Comparison of ENCODE assay signal across 34 mouse cellular contexts in genomic region chr2:118772158-118772874, GRCm38 (mm10). TPM values are rescaled to one million over a fixed set of nuclear protein-coding genes. Genes with fewer than 3 reads are reported as not detected.
DNase-seq lines count a peak whose midpoint lies in the region; ATAC-seq and TF ChIP-seq lines count a peak whose summit lies in the region.
"Had no signal": no experiment of that assay in that cellular context is flagged by ENCODE, and none has a peak within 500 bp of the region (broad histone marks: within the 10 kb centered on the region; RNA-seq: fewer than 3 reads in every experiment).

Gene Phgr1, plus strand, starts transcription at chr2:118772769.

- peak; percentile 93 for ATAC-seq in lung, postnatal 0 days
- peak; percentile 93 for ATAC-seq in intestine, embryonic 15.5 days
- peak; percentile 37 for ATAC-seq in megakaryocyte progenitor cell, adult 5-6 weeks (replicated peaks; ENCODE audit: poor library complexity)
- ATAC-seq in stomach, postnatal 0 days (ENCODE audit: low FRiP score, low TSS enrichment) = peak; percentile 92
- no peak for ATAC-seq in erythroid progenitor cell, adult 5-6 weeks (replicated peaks; ENCODE audit: low FRiP score, poor library complexity, severe bottlenecking)
- ATAC-seq: forebrain, embryonic 14.5 days; midbrain, embryonic 13.5 days had no signal

- H3K4me2 ChIP-seq in lung, postnatal 0 days (replicated peaks; ENCODE audit: low read depth, low read length) = no peak within 1 kb of the TSS
- H3K4me2 ChIP-seq in intestine, embryonic 15.5 days (replicated peaks) = peak within 1 kb of the TSS; percentile 41
- H3K4me2 ChIP-seq in stomach, postnatal 0 days (replicated peaks; ENCODE audit: low read depth) = 0 out of 2 replicates have a peak within 1 kb of the TSS, but pooled peaks have one; percentile 18
- H3K4me2 ChIP-seq: hindbrain, embryonic 15.5 days; limb, embryonic 12.5 days; liver, embryonic 11.5 days; midbrain, embryonic 13.5 days; neural tube, embryonic 12.5 days had no signal

- no peaks in the 10 kb centered on the region for H3K27me3 ChIP-seq in lung, postnatal 0 days (replicated peaks; ENCODE audit: insufficient read depth, low read length)
- no peaks in the 10 kb centered on the region for H3K27me3 ChIP-seq in intestine, embryonic 15.5 days (replicated peaks)
- no peaks in the 10 kb centered on the region for H3K27me3 ChIP-seq in stomach, postnatal 0 days (ENCODE audit: control insufficient read depth, insufficient read depth, low read length)
- H3K27me3 ChIP-seq: hindbrain, embryonic 15.5 days; limb, embryonic 12.5 days had no signal

- no peak within 1 kb of the TSS for H3K9ac ChIP-seq in lung, postnatal 0 days (replicated peaks; ENCODE audit: low read depth)
- H3K9ac ChIP-seq in intestine, embryonic 15.5 days = no peak within 1 kb of the TSS
- H3K9ac ChIP-seq in stomach, postnatal 0 days (ENCODE audit: low read length) = no peak within 1 kb of the TSS
- H3K9ac ChIP-seq: hindbrain, embryonic 15.5 days; limb, embryonic 12.5 days; midbrain, embryonic 13.5 days; neural tube, embryonic 12.5 days had no signal

- no peaks in the 10 kb centered on the region for H3K36me3 ChIP-seq in lung, postnatal 0 days (ENCODE audit: insufficient read depth, low read length)
- H3K36me3 ChIP-seq in intestine, embryonic 15.5 days = no peaks in the 10 kb centered on the region
- no peaks in the 10 kb centered on the region for H3K36me3 ChIP-seq in stomach, postnatal 0 days (ENCODE audit: control insufficient read depth, insufficient read depth, low read length)
- H3K36me3 ChIP-seq: G1E; hindbrain, embryonic 15.5 days; limb, embryonic 12.5 days; midbrain, embryonic 13.5 days; neural tube, embryonic 12.5 days had no signal

- H3K4me3 ChIP-seq in lung, postnatal 0 days (ENCODE audit: low read depth, low read length) = no peak within 1 kb of the TSS
- H3K4me3 ChIP-seq in intestine, embryonic 15.5 days (replicated peaks) = peak within 1 kb of the TSS; percentile 12; the same call in 1 of the 2 replicates
- H3K4me3 ChIP-seq in stomach, postnatal 0 days (ENCODE audit: low read depth, low read length) = no peak within 1 kb of the TSS
- H3K4me3 ChIP-seq: heart, adult 2 months; hindbrain, embryonic 15.5 days; limb, embryonic 12.5 days; midbrain, embryonic 13.5 days; neural tube, embryonic 12.5 days had no signal

- peaks cover 12% of the 10 kb centered on the region; the same call in 1 of the 2 replicates for H3K4me1 ChIP-seq in lung, postnatal 0 days (ENCODE audit: insufficient read depth, low read depth, low read length)
- peaks cover 6% of the 10 kb centered on the region; the same call in 1 of the 2 replicates for H3K4me1 ChIP-seq in intestine, embryonic 15.5 days (replicated peaks)
- H3K4me1 ChIP-seq in stomach, postnatal 0 days (replicated peaks; ENCODE audit: control insufficient read depth, insufficient read depth) = no peaks in the 10 kb centered on the region
- H3K4me1 ChIP-seq: limb, embryonic 12.5 days; midbrain, embryonic 13.5 days; neural tube, embryonic 12.5 days had no signal

- no peaks in the 10 kb centered on the region for H3K9me3 ChIP-seq in lung, postnatal 0 days (ENCODE audit: low read length)
- no peaks in the 10 kb centered on the region for H3K9me3 ChIP-seq in intestine, embryonic 15.5 days
- H3K9me3 ChIP-seq in stomach, postnatal 0 days (ENCODE audit: control insufficient read depth, low read length) = no peaks in the 10 kb centered on the region
- H3K9me3 ChIP-seq: G1E; hindbrain, embryonic 15.5 days; limb, embryonic 12.5 days; midbrain, embryonic 13.5 days; neural tube, embryonic 12.5 days had no signal

- 67% methylated on average over 6 of the region's 6 CpGs for WGBS in lung, postnatal 0 days
- WGBS in intestine, embryonic 15.5 days = 75% methylated on average over 6 of the region's 6 CpGs
- 65% methylated on average over 6 of the region's 6 CpGs for WGBS in stomach, postnatal 0 days

- 0 out of 2 replicates have a peak, but pooled peaks have one; percentile 21 for TF ChIP-seq EP300 in lung, postnatal 0 days (IDR thresholded peaks at IDR 0.05)
- no peak for TF ChIP-seq EP300 in stomach, postnatal 0 days (optimal IDR thresholded peaks at IDR 0.05)

- DNase-seq in lung, postnatal 0 days (ENCODE audit: low spot score) = peak; percentile 65
- DNase-seq in lung, postnatal 10 days = no peak
- peak; percentile 62 for DNase-seq in stomach, postnatal 0 days (ENCODE audit: low spot score)
- no peak for DNase-seq in Muller cell, postnatal 12 days (ENCODE audit: inconsistent ontology term)
- no peak for DNase-seq in gastrocnemius, adult 8-10 months (ENCODE audit: low spot score in 2 of 2)
- DNase-seq: adrenal gland, postnatal 10 days; B cell, adult 2 months; cerebellum, adult 18-20 months; cerebellum, postnatal 36 days; gastrocnemius, postnatal 10 days; heart, adult 2 months; kidney, adult 2 months; kidney, postnatal 10 days; lung, adult 2 months; retina, postnatal 1 day; right cerebral cortex, postnatal 25 days had no signal

- H3K27ac ChIP-seq in lung, postnatal 0 days (ENCODE audit: low read length) = no peak within 1 kb of the TSS
- peak within 1 kb of the TSS; percentile 67 for H3K27ac ChIP-seq in intestine, embryonic 15.5 days
- peak within 1 kb of the TSS; percentile 36; the same call in 1 of the 2 replicates for H3K27ac ChIP-seq in stomach, postnatal 0 days (replicated peaks)
- H3K27ac ChIP-seq: heart, adult 2 months; hindbrain, embryonic 15.5 days; limb, embryonic 12.5 days; macrophage; midbrain, embryonic 13.5 days; neural tube, embryonic 12.5 days had no signal

- TF ChIP-seq CTCF in lung, postnatal 0 days (IDR thresholded peaks at IDR 0.05) = no peak
- TF ChIP-seq CTCF in stomach, postnatal 0 days (IDR thresholded peaks at IDR 0.05; ENCODE audit: low read depth) = no peak

RNA-seq across cellular contexts. Expression of gene Phgr1, which starts in this region (rescaled TPM):
- polyA plus RNA-seq in lung, postnatal 0 days (2015; fragmentation: Nextera tagmentation; extraction: Ambion mirVana) = 11.9 and 13.6 TPM in 2 replicates
- polyA plus RNA-seq in intestine, embryonic 15.5 days (2015; fragmentation: Nextera tagmentation; extraction: Ambion mirVana) = 41.2 and 48.8 TPM in 2 replicates
- total RNA-seq in megakaryocyte progenitor cell, adult 5-6 weeks (2015) = not detected in 2 replicates
- not detected in 2 replicates for total RNA-seq in megakaryocyte progenitor cell, adult 5-6 weeks (2017)
- polyA plus RNA-seq in stomach, postnatal 0 days (2015; fragmentation: Nextera tagmentation; extraction: Ambion mirVana) = 165 and 184 TPM in 2 replicates
- not detected for total RNA-seq in gastrocnemius, adult 8-10 months (2022)
- not detected in 2 replicates for total RNA-seq in erythroid progenitor cell, adult 5-6 weeks (2015; ENCODE audit: low replicate concordance)
- total RNA-seq in erythroid progenitor cell, adult 5-6 weeks (2017; ENCODE audit: low replicate concordance) = not detected in 2 replicates
- total RNA-seq: adrenal gland, postnatal 10 days; CH12.LX; G1E; gastrocnemius, postnatal 10 days; heart, adult 2 months; heart, postnatal 25 days; layer of hippocampus, adult 18-20 months; layer of hippocampus, postnatal 25 days; left cerebral cortex, postnatal 10 days had no signal
- polyA plus RNA-seq: forebrain, embryonic 14.5 days; G1E; heart, adult 2 months; heart, embryonic 14.5 days; hindbrain, embryonic 15.5 days; kidney, adult 2 months; limb, embryonic 12.5 days; liver, embryonic 11.5 days; macrophage; midbrain, embryonic 13.5 days; neural tube, embryonic 12.5 days; urinary bladder, adult 2 months had no signal

Comparison
In these comparisons a context has a peak if more than half of its experiments do, and no peak if none do; other contexts are left out.
1. DNase-seq: peak in lung, postnatal 0 days (single experiment) and stomach, postnatal 0 days (single experiment); none in lung, postnatal 10 days (single experiment), Muller cell, postnatal 12 days (single experiment) and gastrocnemius, adult 8-10 months (0 of 2).
2. Peak in ATAC-seq in megakaryocyte progenitor cell, adult 5-6 weeks; RNA of the gene not detected or under 1 TPM.